Mouse (Mus musculus): ENCODE results near the gene Lefty1. TPM values are rescaled to one million over a fixed set of nuclear protein-coding genes. Genes with fewer than 3 reads are reported as not detected.

Lefty1 gene
- polyA plus RNA-seq, 1 experiment: 0.83 TPM

- H3K4me3 ChIP-seq (replicated peaks): no peak overlapping the region
- H3K36me3 ChIP-seq (replicated peaks; ENCODE audit: low read length): peaks cover 92% of the 10 kb centered on the region
- no peaks in the 10 kb centered on the region for H3K9me3 ChIP-seq
- TF ChIP-seq GATA1 (IDR thresholded peaks at IDR 0.05; ENCODE audit: borderline replicate concordance, low read length): no peak
- TF ChIP-seq FLI1 (IDR thresholded peaks at IDR 0.05; ENCODE audit: low read length): no peak
- no peaks in the 10 kb centered on the region for H3K27me3 ChIP-seq (replicated peaks)
- peaks cover 26% of the 10 kb centered on the region for H3K4me1 ChIP-seq
These were observed 17.4 kb downstream of the Lefty1 start for GRCm38 (mm10) chr1:180952085-180952746.

- H3K4me1 ChIP-seq: peaks cover 32% of the 10 kb centered on the region
- TF ChIP-seq GATA1 (IDR thresholded peaks at IDR 0.05; ENCODE audit: borderline replicate concordance, low read length): no peak
- no peak for TF ChIP-seq FLI1 (IDR thresholded peaks at IDR 0.05; ENCODE audit: low read length)
- H3K9me3 ChIP-seq: no peaks in the 10 kb centered on the region
- H3K27me3 ChIP-seq (replicated peaks): no peaks in the 10 kb centered on the region
- H3K4me3 ChIP-seq (replicated peaks): no peak overlapping the region
- peaks cover 92% of the 10 kb centered on the region for H3K36me3 ChIP-seq (replicated peaks; ENCODE audit: low read length)
These were observed 18.0 kb downstream of the Lefty1 start for GRCm38 (mm10) chr1:180952808-180953207.

GRCm38 (mm10) chr1:180956401-180956800 is 21.6 kb downstream of the Lefty1 start:
- Histone ChIP-seq H3K36me3 (replicated peaks; ENCODE audit: low read length) (peaks cover 95% of the 10 kb centered on the region), H3K27me3 (replicated peaks) (no peaks in the 10 kb centered on the region), H3K4me3 (replicated peaks) (peak overlapping the region; percentile 66), H3K4me1 (peaks cover 33% of the 10 kb centered on the region), H3K9me3 (no peaks in the 10 kb centered on the region)
- no peak for TF ChIP-seq FLI1 (IDR thresholded peaks at IDR 0.05; ENCODE audit: low read length)
- TF ChIP-seq GATA1 (IDR thresholded peaks at IDR 0.05; ENCODE audit: borderline replicate concordance, low read length): no peak

- Histone ChIP-seq H3K36me3 (replicated peaks; ENCODE audit: low read length) (peaks cover 95% of the 10 kb centered on the region), H3K4me3 (replicated peaks) (peak overlapping the region; percentile 66), H3K9me3 (no peaks in the 10 kb centered on the region), H3K27me3 (replicated peaks) (no peaks in the 10 kb centered on the region), H3K4me1 (peaks cover 33% of the 10 kb centered on the region)
- TF ChIP-seq GATA1 (IDR thresholded peaks at IDR 0.05; ENCODE audit: borderline replicate concordance, low read length): no peak
- no peak for TF ChIP-seq FLI1 (IDR thresholded peaks at IDR 0.05; ENCODE audit: low read length)
These were observed 22.2 kb downstream of the Lefty1 start for GRCm38 (mm10) chr1:180956973-180957381.

DNA sequence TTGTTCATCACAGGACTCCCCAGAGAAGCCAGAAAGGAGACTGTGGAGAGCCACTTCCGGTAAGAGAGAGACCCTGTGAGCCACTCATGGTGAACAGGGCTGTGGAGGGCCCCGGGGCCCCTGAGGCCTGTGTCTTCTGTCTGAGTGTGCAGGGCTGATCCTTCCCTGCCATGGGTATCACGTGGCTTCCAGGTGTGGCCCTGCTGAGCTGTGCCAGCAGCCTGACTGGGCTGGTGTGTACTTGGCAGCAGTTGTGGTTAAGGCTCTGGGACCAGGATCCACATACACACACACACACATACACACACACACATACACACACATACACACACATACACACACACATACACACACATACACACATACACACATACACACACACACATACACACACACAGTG is 23.2 kb downstream of the Lefty1 start:
- no peak overlapping the region for H3K4me3 ChIP-seq (replicated peaks)
- H3K4me1 ChIP-seq: peaks cover 35% of the 10 kb centered on the region
- H3K27me3 ChIP-seq (replicated peaks): no peaks in the 10 kb centered on the region
- H3K9me3 ChIP-seq: no peaks in the 10 kb centered on the region
- TF ChIP-seq FLI1 (IDR thresholded peaks at IDR 0.05; ENCODE audit: low read length): no peak
- TF ChIP-seq GATA1 (IDR thresholded peaks at IDR 0.05; ENCODE audit: borderline replicate concordance, low read length): no peak
- H3K36me3 ChIP-seq (replicated peaks; ENCODE audit: low read length): peaks cover 94% of the 10 kb centered on the region

DNA sequence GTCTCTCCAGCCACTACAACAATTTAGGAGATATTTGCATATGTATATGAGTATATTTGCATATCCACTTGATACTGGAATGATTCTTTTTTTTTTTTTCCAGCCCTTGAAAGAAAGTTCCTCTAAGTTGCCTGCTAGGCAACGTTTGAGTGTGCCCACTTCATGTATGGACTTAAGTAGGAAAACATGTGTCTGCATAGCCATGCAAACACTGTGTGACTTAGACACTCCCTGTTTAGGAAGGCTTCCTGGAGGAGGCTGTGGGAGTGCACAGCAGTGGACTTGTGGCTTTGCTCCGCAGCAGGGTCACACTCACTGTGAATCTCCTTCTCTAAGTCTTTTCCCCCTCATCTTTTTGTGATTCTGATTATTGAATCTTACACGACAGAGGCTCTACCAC is 24.0 kb downstream of the Lefty1 start:
- no peak for TF ChIP-seq GATA1 (IDR thresholded peaks at IDR 0.05; ENCODE audit: borderline replicate concordance, low read length)
- no peak for TF ChIP-seq FLI1 (IDR thresholded peaks at IDR 0.05; ENCODE audit: low read length)
- no peaks in the 10 kb centered on the region for H3K9me3 ChIP-seq
- H3K27me3 ChIP-seq (replicated peaks): no peaks in the 10 kb centered on the region
- peaks cover 38% of the 10 kb centered on the region for H3K4me1 ChIP-seq
- H3K4me3 ChIP-seq (replicated peaks): no peak overlapping the region
- peaks cover 94% of the 10 kb centered on the region for H3K36me3 ChIP-seq (replicated peaks; ENCODE audit: low read length)

DNA sequence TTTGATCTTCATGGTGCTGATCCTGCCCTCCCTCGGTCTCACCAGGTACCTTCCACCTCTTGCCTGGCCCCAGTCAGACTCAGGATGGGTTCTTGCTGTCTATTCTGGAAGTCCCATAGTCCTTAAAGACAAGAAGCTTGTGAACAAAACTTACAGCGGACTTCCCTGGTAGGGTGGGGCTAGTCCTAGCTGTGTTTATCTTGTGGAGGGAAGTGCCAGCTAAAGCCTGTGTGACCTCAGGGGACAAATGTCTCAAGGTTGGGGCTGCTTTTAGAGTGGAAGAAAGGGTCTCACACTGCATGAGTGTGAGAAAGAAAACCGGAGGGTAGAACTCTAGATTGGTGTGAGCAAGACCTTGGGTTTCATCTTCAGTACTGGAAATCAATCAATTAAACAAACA is 31.0 kb downstream of the Lefty1 start:
- Histone ChIP-seq H3K4me1 (peaks cover 5% of the 10 kb centered on the region; the same call in 1 of the 2 replicates), H3K36me3 (replicated peaks; ENCODE audit: low read length) (peaks cover 98% of the 10 kb centered on the region)
- no peak for TF ChIP-seq GATA1 (IDR thresholded peaks at IDR 0.05; ENCODE audit: borderline replicate concordance, low read length)
- no peak for TF ChIP-seq FLI1 (IDR thresholded peaks at IDR 0.05; ENCODE audit: low read length)

DNA sequence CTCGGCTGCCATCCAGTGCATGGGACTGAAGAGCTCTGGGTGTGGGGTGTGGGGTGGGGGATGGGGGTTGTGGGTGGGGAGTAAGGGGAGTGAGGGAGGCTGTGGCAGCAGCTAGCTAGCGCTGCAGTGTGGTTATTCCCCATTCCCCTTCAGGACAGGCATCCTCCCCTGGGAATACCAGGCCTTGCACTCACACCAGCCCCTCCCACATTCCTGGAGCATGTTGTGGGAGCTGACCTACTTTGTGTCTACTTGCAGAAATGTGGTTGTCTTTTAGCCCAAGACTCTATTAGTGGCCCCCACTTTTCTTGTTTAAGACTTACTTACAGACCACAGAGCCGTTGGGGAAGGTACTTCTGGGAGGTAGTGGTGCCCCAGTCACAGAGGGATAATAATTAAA is 31.7 kb downstream of the Lefty1 start:
- no peak for TF ChIP-seq GATA1 (IDR thresholded peaks at IDR 0.05; ENCODE audit: borderline replicate concordance, low read length)
- TF ChIP-seq FLI1 (IDR thresholded peaks at IDR 0.05; ENCODE audit: low read length): no peak
- H3K27me3 ChIP-seq (replicated peaks): no peaks in the 10 kb centered on the region
- no peaks in the 10 kb centered on the region for H3K9me3 ChIP-seq
- H3K4me1 ChIP-seq: peaks cover 5% of the 10 kb centered on the region; the same call in 1 of the 2 replicates
- peaks cover 97% of the 10 kb centered on the region for H3K36me3 ChIP-seq (replicated peaks; ENCODE audit: low read length)
- H3K4me3 ChIP-seq (replicated peaks): no peak overlapping the region

More for the DNA sequence above, 31.0 kb downstream of the Lefty1 start:
- no peaks in the 10 kb centered on the region for H3K27me3 ChIP-seq (replicated peaks)
- no peaks in the 10 kb centered on the region for H3K9me3 ChIP-seq
- no peak overlapping the region for H3K4me3 ChIP-seq (replicated peaks)

DNA sequence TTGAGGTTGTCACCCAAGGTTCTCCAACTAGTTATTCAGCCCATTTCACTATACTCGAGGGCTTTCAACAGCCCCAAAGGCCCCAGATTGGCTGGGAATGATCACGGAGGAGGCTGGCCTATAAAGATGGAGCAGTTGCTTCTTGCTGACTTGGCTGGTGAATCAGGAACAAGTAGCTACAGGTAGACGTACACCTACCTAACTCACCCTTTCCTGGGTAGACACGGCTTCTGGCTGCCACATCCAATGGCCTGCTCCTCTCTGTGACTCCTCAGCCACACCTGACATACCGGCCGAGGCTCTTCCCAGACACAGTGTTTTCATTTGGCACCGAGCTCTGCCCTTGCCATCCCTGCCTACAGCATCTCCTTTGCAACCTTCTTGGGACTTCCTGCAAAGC is 32.4 kb downstream of the Lefty1 start:
- Histone ChIP-seq H3K9me3 (no peaks in the 10 kb centered on the region), H3K36me3 (replicated peaks; ENCODE audit: low read length) (peaks cover 96% of the 10 kb centered on the region), H3K4me1 (peaks cover 11% of the 10 kb centered on the region), H3K27me3 (replicated peaks) (no peaks in the 10 kb centered on the region), H3K4me3 (replicated peaks) (no peak overlapping the region)
- TF ChIP-seq GATA1 (IDR thresholded peaks at IDR 0.05; ENCODE audit: borderline replicate concordance, low read length) (no peak), FLI1 (IDR thresholded peaks at IDR 0.05; ENCODE audit: low read length) (no peak)

GRCm38 (mm10) chr1:180972941-180973340 is 38.1 kb downstream of the Lefty1 start:
- TF ChIP-seq FLI1 (IDR thresholded peaks at IDR 0.05; ENCODE audit: low read length) (no peak), GATA1 (IDR thresholded peaks at IDR 0.05; ENCODE audit: borderline replicate concordance, low read length) (no peak)
- H3K4me3 ChIP-seq (replicated peaks): peak overlapping the region; percentile 50
- no peaks in the 10 kb centered on the region for H3K9me3 ChIP-seq
- peaks cover 2% of the 10 kb centered on the region for H3K27me3 ChIP-seq (replicated peaks)
- H3K4me1 ChIP-seq: peaks cover 38% of the 10 kb centered on the region
- H3K36me3 ChIP-seq (replicated peaks; ENCODE audit: low read length): peaks cover 85% of the 10 kb centered on the region
